Mouse (Mus musculus): ENCODE results near the gene Zscan22.
"Not testable (repeated sequence)": the region's sequence is repeated elsewhere in the genome, so short reads cannot be mapped to it uniquely, and the experiment has no call there.

Gene Zscan22

GRCm38 (mm10) chr7:12897655-12898410 is at the start of gene Zscan22:
Zscan22 (plus strand) TSS chr7:12897815.
- DNase-seq = peak; percentile 89 to 92

DNA sequence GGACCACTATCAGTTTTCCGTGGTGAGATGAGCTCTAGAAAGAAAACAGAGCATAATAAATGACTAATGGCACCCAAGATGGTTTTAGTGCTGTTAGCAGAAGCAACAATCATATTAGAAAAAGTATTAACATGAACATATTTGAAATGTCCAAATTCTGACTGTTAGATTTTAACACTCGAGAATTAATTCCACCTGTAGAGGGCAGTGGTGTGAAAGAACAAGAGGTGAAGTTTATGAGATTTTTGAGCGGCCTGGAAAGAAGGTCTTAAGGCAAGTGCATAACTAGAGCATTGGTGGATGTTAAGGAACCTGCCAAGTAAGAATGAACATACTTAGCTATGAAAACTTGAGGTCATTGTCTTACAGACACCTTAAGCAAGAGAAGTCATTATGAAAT is 23.3 kb upstream of the Zscan22 start:
- DNase-seq = no peak

DNA sequence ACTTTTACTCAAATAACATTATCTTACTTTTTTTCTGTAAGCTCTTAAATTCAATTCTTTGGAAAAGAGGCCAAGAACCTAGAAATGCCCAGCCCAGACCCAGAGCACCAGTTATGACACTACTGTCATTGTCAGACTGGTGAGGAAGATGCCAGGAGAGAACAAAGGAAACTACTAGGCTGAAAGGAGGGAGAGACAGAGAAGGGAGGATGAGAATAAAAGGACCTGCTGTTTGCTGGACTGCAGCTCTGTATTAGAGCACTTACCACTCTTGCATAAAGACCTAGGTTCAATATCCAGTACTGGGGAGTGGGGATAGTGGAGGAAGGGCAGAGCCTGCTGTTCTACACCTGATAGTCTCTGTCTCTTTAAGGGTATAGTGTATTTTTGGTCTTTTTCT is 17.6 kb upstream of the Zscan22 start:
- DNase-seq = no peak

- peak in 1 of 2 experiments; percentile 9 for DNase-seq
Observed at GRCm38 (mm10) chr7:12880497-12880896, 17.1 kb upstream of the Zscan22 start.

DNA sequence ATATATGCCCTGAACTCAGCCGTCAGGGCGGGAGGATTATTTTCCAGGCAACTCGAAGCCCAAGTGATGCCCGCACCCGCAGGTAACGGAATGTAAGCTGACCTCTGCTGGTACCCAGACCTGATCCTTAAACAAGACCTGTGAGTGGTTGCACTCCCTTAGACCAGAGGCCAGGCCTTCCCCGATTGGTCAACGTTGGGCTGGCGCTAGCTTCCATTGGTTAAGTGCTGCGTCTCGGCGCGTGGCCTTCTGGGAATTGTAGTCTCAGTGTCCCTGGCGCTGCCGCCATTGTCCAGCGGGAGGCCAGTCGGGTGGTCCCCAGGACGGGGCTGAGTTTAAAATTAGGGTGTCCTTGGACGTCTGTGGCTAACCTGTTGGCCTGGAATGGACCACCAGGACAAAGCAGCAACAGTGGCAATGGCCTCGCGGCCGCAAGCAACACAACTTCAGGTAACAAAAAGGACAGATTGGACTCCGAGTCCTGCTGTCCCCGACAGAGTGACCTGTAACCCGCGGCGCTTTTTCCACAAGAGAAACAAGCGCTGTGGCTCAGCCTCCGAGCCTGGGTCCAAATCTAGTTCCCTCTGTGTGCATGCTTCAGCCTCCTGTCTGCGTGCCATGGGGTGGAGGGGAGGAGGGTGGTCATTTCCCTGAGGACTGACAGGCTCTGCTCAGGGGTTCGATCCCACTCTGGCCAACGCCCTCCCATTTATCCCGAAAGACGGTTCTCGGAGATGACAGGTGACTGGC is 16.5 kb upstream of the Zscan22 start, which contains the start of gene Zfp128:
TSS of gene Zfp128 (plus strand) at position 267 of the 750 bp plus-strand sequence.
- DNase-seq = peak; percentile 95 to 96

GRCm38 (mm10) chr7:12886563-12887266 is 10.9 kb upstream of the Zscan22 start:
- DNase-seq = no peak

GRCm38 (mm10) chr7:12887585-12887984 is 10.0 kb upstream of the Zscan22 start:
- no peak for DNase-seq

GRCm38 (mm10) chr7:12890928-12891327 is 6.7 kb upstream of the Zscan22 start:
- no peak for DNase-seq

GRCm38 (mm10) chr7:12891334-12891733 is 6.3 kb upstream of the Zscan22 start:
- no peak for DNase-seq

DNA sequence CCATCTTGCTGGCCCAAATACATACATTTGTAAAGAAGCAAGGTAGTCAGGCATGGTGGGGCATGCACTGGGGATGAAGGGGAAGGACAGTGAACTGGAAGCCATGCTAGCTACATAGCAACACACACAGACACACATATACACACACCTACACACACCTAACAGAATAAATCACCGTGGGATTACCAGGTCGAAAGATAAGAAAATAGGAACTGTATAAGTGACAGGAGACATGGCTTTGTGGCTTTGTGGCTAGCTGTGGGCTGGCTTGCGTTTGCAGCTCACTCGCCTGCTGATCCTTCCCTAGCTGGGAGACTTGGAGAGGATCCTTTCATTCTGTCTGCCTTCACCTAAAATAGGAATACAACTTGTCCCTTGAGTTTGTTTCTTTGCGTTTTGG is 3.9 kb downstream of the Zscan22 start:
- no peak for DNase-seq

DNA sequence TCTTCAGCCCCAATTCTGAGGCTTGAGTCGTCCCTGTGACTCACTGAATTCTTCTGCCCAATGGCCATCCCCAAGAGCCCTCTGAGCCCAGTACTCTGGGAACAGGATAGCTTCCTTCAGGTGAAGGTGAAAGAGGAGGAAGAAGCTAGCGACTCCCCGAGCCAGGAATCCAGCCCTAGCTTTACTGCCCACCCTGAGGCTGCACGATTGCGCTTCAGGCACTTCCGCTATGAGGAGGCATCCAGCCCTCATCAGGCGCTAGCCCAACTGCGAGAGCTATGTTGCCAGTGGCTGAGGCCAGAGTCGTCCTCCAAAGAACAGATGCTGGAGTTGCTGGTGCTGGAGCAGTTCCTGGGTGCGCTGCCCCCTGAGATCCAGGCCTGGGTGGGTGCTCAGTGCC is 6.0 kb downstream of the Zscan22 start:
- peak in 1 of 2 experiments; percentile 14 for DNase-seq

DNA sequence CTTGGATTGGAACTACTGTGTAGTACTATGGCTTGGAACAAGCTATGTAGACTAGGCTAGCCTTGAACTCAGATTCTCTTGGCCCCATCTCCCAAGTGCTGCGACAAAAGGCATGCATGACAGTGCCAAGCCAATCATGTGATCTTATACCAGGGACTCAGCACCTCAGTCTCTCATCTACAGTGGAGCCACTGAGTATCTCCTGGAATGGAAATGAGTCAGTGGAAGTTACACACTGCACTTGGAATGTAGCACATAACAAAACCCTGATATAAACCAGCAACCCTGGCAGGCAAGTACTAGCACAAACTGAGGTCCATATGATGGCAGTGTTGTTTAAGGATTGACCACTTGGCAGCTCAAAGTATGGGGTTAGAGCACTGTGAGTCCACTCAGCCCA is 7.5 kb downstream of the Zscan22 start:
- DNase-seq = no peak

GRCm38 (mm10) chr7:12909498-12909962 is 11.9 kb downstream of the Zscan22 start:
- DNase-seq = peak; percentile 82 to 88

DNA sequence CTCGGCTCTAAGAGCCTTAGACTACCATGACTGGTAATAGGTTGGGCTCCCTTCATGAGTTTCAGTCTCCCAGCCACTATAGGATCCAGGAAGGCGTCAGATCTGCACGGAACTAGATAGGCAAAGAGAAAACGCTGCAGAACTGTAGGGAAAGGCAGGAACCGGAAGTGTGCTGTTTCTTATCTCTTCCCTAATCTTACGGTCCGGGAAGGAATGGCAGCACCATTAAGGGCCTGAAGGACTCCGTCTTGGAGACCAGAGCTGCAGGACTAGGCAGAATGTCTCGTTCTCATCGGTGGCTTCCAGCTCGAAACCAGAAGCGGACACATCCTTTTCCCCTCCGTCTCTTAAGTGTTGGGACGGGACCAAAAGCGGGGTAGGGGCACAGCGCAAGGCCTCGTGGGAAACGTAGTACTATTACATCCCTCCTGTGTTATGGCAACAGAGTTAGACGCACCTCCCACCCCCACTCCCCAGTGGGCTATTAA is 12.6 kb downstream of the Zscan22 start:
- DNase-seq = peak; percentile 59 to 66

DNA sequence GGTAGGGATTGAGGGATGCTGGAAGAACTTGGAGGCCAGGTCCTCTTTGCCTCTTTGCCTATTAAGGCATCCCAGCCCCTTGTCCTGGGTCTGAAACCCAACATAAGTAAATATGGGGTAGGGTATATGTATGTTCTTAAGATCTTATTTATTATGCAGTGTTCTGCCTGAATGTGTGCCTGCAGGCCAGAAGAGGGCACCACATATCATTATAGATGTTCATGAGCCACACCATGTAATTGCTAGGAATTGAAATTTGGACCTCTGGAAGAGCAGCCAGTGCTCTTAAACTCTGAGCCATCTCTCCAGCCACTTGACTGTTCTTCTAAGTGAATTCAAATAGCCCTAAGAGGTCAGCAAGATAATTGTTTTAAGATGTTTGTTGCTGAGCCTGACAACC is 15.9 kb downstream of the Zscan22 start:
- DNase-seq = no peak

DNA sequence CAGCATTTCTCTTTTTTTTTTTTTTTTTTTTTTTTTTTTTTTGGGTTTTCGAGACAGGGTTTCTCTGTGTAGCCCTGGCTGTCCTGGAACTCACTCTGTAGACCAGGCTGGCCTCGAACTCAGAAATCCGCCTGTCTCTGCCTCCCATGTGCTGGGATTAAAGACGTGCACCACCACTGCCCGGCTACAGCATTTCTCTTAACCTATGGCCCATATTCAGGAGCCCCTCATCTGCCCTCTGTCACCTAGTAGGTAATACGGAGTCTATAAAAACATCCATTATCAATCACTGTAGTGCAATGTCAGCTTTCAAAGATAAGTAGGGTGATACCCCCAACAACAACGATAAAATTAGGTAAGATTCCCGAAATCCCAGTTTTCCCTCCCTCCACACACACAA is 22.9 kb downstream of the Zscan22 start:
- not testable (repeated sequence) for DNase-seq

DNA sequence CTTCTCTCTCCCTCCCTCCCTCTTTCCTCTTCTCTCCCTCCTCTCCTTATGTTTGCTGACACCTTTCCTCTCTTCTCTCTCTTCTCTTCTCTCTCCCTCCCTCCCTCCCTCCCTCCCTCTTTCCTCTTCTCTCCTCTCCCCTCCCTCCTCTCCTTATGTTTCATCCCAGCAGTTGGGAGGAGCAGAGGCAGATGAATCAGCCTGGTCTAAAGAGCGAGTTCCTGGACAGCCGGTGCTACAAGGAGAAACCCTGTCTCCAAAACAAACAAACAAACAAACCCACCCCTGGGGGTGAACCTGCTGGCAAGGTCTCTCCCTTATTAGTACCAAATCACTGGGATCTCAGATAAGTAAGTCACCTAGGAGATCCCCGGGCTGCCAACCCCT is 23.7 kb downstream of the Zscan22 start:
- DNase-seq = no peak

DNA sequence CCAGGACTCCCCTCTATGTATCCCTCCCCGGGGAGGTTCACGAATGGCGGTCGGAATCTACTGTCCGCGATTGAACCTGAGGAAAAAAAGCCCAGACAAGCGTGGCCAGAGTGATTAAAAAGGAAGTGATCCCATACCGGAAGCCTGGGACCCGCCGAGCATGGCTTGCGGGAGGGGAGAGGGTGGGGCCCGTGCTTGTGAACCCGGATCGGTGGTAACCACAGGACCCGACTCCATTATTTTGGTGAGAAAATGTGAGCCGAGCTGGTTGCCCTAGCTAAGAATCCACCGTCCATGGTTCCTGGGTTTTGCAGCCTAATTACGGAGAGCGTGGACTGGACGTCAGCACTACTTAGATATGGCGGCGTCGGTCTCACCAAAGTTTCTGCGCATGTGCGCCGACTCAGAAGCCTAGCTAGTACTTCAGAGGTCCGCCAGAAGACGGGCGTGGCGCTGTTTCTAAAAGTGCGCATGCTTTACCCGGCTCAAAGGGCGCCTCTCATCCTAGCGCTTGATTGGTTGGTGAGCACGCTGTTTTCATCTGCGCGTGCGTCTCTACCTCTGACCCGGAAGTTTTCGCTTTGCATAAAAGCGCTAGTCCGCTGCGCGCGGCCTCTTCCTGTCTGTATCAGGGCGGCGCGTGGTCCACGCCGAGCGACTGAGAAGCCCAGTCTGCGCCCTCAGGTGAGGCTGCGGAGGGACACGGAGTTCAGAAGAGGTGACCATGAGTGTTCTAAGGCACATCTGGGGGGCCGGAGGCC is 24.3 kb downstream of the Zscan22 start, which contains the start of gene Rps5:
TSS of gene Rps5 (plus strand) at position 586 of the 761 bp plus-strand sequence.
- DNase-seq = peak; percentile 98 to 99

GRCm38 (mm10) chr7:12922729-12923128 is 25.1 kb downstream of the Zscan22 start:
- DNase-seq = no peak

DNA sequence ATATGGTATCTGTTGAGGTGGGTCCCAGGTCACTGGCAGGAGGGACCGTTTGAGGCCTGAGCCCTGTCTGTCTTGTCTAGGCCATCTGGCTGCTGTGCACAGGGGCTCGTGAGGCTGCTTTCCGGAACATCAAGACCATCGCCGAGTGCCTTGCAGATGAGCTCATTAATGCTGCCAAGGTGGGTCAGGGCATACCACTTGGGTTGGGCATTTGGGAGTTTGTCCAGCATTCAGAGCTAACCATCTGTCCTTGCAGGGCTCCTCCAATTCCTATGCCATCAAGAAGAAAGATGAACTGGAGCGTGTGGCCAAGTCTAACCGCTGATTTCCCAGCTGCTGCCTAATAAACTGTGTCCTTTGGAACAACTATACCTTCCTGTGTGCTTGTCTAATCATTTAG is 28.7 kb downstream of the Zscan22 start:
- DNase-seq = peak; percentile 46 to 47

DNA sequence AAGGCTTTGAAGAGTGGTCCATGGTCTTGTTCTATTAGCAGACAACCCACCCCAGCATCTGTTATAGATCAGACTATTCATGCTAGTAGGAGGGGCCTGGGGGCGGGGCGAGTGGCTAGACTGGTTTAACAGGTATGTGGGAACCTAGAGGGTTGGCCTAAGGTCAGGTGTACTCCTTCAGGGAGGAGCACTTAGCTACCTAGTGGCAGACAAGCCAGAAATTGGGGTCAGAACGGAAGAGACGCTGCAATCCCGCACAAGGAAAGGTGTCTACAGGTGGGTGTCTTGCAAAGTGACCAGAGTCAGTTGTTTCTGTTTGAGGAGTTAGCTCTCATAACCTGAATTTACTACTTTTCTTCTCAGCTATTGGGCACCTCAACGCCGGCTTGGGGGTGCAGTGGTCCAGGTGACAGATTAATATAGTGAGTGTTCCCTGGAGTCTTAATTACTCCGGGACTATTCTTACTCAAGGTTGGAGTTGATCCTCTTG is 29.6 kb downstream of the Zscan22 start, which contains the start of gene Rnf225:
TSS of gene Rnf225 (plus strand) at position 226 of the 490 bp plus-strand sequence.
- no peak for DNase-seq
